Mouse (Mus musculus) testis, adult 2 months (tissue): Measurements from ENCODE around the gene Srpr.

Source experiments
- CTCF ChIP-seq: fragments of 200-500 bp; IDR thresholded peaks from 2 replicates; pipeline ENCODE4 v1.5.1; 2012; ENCODE audit warnings: low read depth, mild to moderate bottlenecking, inconsistent platforms, low read length, moderate library complexity; ENCODE audit not compliant: control insufficient read depth, insufficient read depth, insufficient replicate concordance
- POLR2A ChIP-seq: fragments of 200-500 bp; IDR thresholded peaks from 2 replicates; pipeline ENCODE4 v1.6.1; 2012; ENCODE audit warnings: low read depth, mild to moderate bottlenecking, inconsistent platforms, low read length, moderate library complexity; ENCODE audit not compliant: control insufficient read depth

- TF ChIP-seq CTCF (no peak), POLR2A (no peak)
Measured at GRCm38 (mm10) chr9:35160662-35161061, 39.3 kb upstream of the Srpr start.
